Mouse (Mus musculus): Measurements from ENCODE around the gene Brpf3. TPM values are rescaled to one million over a fixed set of nuclear protein-coding genes. Genes with fewer than 3 reads are reported as not detected.

The Brpf3 gene
- total and polyA plus RNA-seq, 2 experiments from 2014 or later = 2.7 to 27.8 TPM

- no peaks in the 10 kb centered on the region for H3K9me3 ChIP-seq (replicated peaks; ENCODE audit: control insufficient read depth, low read length)
- peak overlapping the region; percentile 43 for H3K27ac ChIP-seq (ENCODE audit: low read depth)
- no peak overlapping the region for H3K4me3 ChIP-seq (ENCODE audit: low read depth, low read length)
- ATAC-seq (ENCODE audit: insufficient read depth, low read depth) (0 out of 2 replicates have a peak, but pooled peaks have one; percentile 40), DNase-seq (ENCODE audit: low spot score) (no peak)
- H3K4me1 ChIP-seq (ENCODE audit: control insufficient read depth, insufficient read depth) = 0 out of 2 replicates have a peak, but pooled peaks cover 6% of the 10 kb centered on the region
- no peak overlapping the region for H3K9ac ChIP-seq (replicated peaks; ENCODE audit: low read depth, low read length)
- 60% methylated on average over 6 of the region's 6 CpGs for WGBS
- TF ChIP-seq CTCF (IDR thresholded peaks at IDR 0.05; ENCODE audit: low read depth) (no peak), EP300 (IDR thresholded peaks at IDR 0.05; ENCODE audit: low read depth) (no peak)
- H3K4me2 ChIP-seq (ENCODE audit: low read depth, low read length) = no peak overlapping the region
- peaks cover 87% of the 10 kb centered on the region for H3K36me3 ChIP-seq (replicated peaks; ENCODE audit: control insufficient read depth, insufficient read depth, low read length)
- no peaks in the 10 kb centered on the region for H3K27me3 ChIP-seq (ENCODE audit: control insufficient read depth, insufficient read depth, low read length)
Measured at GRCm38 (mm10) chr17:28825359-28826041, 24.6 kb downstream of the Brpf3 start.

DNA sequence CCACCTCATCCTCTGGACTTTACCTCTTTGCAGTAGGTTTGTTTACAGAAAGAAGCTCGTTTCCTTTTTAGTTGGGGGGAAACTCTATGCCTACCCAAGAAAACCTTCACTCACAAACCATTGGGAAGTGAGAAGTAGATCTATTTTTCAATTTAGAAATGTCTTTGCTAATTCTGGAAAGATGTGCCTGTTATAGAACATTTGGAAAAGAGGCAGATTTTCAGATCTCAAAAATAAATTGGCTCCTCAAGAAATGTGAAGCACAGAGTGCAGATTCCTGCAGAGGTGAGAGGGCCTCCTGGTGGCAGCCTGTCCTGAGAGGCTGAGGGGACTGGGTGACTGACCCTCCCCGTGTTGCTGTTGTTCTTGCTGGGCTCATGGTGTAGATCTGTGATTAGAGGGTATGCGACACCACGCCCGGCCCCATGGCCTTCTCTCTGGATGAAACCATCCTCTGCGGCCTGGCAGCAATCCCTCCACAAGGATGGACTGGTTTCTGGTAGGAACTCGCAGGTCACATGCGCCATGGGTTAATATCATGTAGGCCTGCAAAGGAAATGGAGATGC lies 26.9 kb downstream of the Brpf3 start:
- DNase-seq (ENCODE audit: low spot score) = no peak
- 0 out of 2 replicates have a peak, but pooled peaks cover 6% of the 10 kb centered on the region for H3K4me1 ChIP-seq (ENCODE audit: control insufficient read depth, insufficient read depth)
- no peak overlapping the region for H3K27ac ChIP-seq (ENCODE audit: low read depth)

DNA sequence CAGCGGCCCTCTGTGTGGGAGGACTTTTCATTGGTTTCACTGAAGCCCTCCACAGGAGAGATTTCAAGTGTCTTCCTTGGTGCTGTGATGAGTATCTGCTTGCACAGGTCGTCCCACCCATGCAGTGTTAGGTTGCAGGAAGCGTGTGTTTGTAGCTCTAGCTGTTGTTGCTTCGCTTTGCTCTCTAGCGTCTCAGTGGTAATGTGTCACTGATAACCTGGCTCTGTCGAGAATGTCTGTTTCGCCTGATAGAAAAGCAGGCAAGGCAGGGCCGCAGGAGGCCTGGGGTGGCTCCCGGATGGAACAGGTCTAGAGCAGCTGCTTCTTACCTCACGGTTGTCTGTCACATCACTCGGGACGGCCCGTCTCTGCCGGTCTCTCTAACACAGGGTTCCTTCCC lies 28.2 kb downstream of the Brpf3 start:
- WGBS = 65% methylated on average over 14 of the region's 14 CpGs
- Histone ChIP-seq H3K4me3 (ENCODE audit: low read depth, low read length) (no peak overlapping the region), H3K4me2 (ENCODE audit: low read depth, low read length) (no peak overlapping the region), H3K9ac (replicated peaks; ENCODE audit: low read depth, low read length) (no peak overlapping the region), H3K27ac (ENCODE audit: low read depth) (no peak overlapping the region), H3K9me3 (replicated peaks; ENCODE audit: control insufficient read depth, low read length) (no peaks in the 10 kb centered on the region), H3K36me3 (replicated peaks; ENCODE audit: control insufficient read depth, insufficient read depth, low read length) (peaks cover 71% of the 10 kb centered on the region), H3K4me1 (ENCODE audit: control insufficient read depth, insufficient read depth) (0 out of 2 replicates have a peak, but pooled peaks cover 6% of the 10 kb centered on the region), H3K27me3 (ENCODE audit: control insufficient read depth, insufficient read depth, low read length) (no peaks in the 10 kb centered on the region)
- DNase-seq (ENCODE audit: low spot score) (no peak), ATAC-seq (ENCODE audit: insufficient read depth, low read depth) (no peak)
- TF ChIP-seq CTCF (IDR thresholded peaks at IDR 0.05; ENCODE audit: low read depth) (no peak), EP300 (IDR thresholded peaks at IDR 0.05; ENCODE audit: low read depth) (no peak)

More for the DNA sequence above, 26.9 kb downstream of the Brpf3 start:
- no peaks in the 10 kb centered on the region for H3K27me3 ChIP-seq (ENCODE audit: control insufficient read depth, insufficient read depth, low read length)
- H3K4me2 ChIP-seq (ENCODE audit: low read depth, low read length) = no peak overlapping the region
- no peak overlapping the region for H3K4me3 ChIP-seq (ENCODE audit: low read depth, low read length)
- H3K9ac ChIP-seq (replicated peaks; ENCODE audit: low read depth, low read length) = no peak overlapping the region
- ATAC-seq (ENCODE audit: insufficient read depth, low read depth) = no peak
- 89% methylated on average over 8 of the region's 8 CpGs for WGBS
- TF ChIP-seq EP300 (IDR thresholded peaks at IDR 0.05; ENCODE audit: low read depth) = no peak
- TF ChIP-seq CTCF (IDR thresholded peaks at IDR 0.05; ENCODE audit: low read depth) = no peak
- H3K36me3 ChIP-seq (replicated peaks; ENCODE audit: control insufficient read depth, insufficient read depth, low read length) = peaks cover 81% of the 10 kb centered on the region
- H3K9me3 ChIP-seq (replicated peaks; ENCODE audit: control insufficient read depth, low read length) = no peaks in the 10 kb centered on the region

- no peak overlapping the region for H3K4me2 ChIP-seq (ENCODE audit: low read depth, low read length)
- H3K36me3 ChIP-seq (replicated peaks; ENCODE audit: control insufficient read depth, insufficient read depth, low read length) = peaks cover 67% of the 10 kb centered on the region
- no peak overlapping the region for H3K9ac ChIP-seq (replicated peaks; ENCODE audit: low read depth, low read length)
- no peak overlapping the region for H3K4me3 ChIP-seq (ENCODE audit: low read depth, low read length)
- H3K27ac ChIP-seq (ENCODE audit: low read depth) = no peak overlapping the region
- ATAC-seq (ENCODE audit: insufficient read depth, low read depth) (no peak), DNase-seq (ENCODE audit: low spot score) (no peak)
- no peaks in the 10 kb centered on the region for H3K9me3 ChIP-seq (replicated peaks; ENCODE audit: control insufficient read depth, low read length)
- no peaks in the 10 kb centered on the region for H3K4me1 ChIP-seq (ENCODE audit: control insufficient read depth, insufficient read depth)
- H3K27me3 ChIP-seq (ENCODE audit: control insufficient read depth, insufficient read depth, low read length) = no peaks in the 10 kb centered on the region
- 76% methylated on average over 8 of the region's 8 CpGs for WGBS
- no peak for TF ChIP-seq EP300 (IDR thresholded peaks at IDR 0.05; ENCODE audit: low read depth)
- TF ChIP-seq CTCF (IDR thresholded peaks at IDR 0.05; ENCODE audit: low read depth) = no peak
Measured at GRCm38 (mm10) chr17:28831065-28831464, 30.2 kb downstream of the Brpf3 start.

GRCm38 (mm10) chr17:28832040-28832439 lies 31.1 kb downstream of the Brpf3 start:
- H3K4me3 ChIP-seq (ENCODE audit: low read depth, low read length) = no peak overlapping the region
- DNase-seq (ENCODE audit: low spot score) (no peak), ATAC-seq (ENCODE audit: insufficient read depth, low read depth) (no peak)
- H3K36me3 ChIP-seq (replicated peaks; ENCODE audit: control insufficient read depth, insufficient read depth, low read length) = peaks cover 66% of the 10 kb centered on the region
- no peak overlapping the region for H3K4me2 ChIP-seq (ENCODE audit: low read depth, low read length)
- no peaks in the 10 kb centered on the region for H3K9me3 ChIP-seq (replicated peaks; ENCODE audit: control insufficient read depth, low read length)
- H3K27me3 ChIP-seq (ENCODE audit: control insufficient read depth, insufficient read depth, low read length) = no peaks in the 10 kb centered on the region
- TF ChIP-seq CTCF (IDR thresholded peaks at IDR 0.05; ENCODE audit: low read depth) (0 out of 2 replicates have a peak, but pooled peaks have one; percentile 7), EP300 (IDR thresholded peaks at IDR 0.05; ENCODE audit: low read depth) (no peak)
- 74% methylated on average over 9 of the region's 9 CpGs for WGBS
- H3K9ac ChIP-seq (replicated peaks; ENCODE audit: low read depth, low read length) = no peak overlapping the region
- no peak overlapping the region for H3K27ac ChIP-seq (ENCODE audit: low read depth)
- no peaks in the 10 kb centered on the region for H3K4me1 ChIP-seq (ENCODE audit: control insufficient read depth, insufficient read depth)

All from heart, postnatal 0 days (tissue).